Mouse (Mus musculus) stomach, embryonic 15.5 days (tissue): Measurements from ENCODE around the gene Adgrb2. TPM values are rescaled to one million over a fixed set of nuclear protein-coding genes. Genes with fewer than 3 reads are reported as not detected.

Experiments
- ATAC-seq: fragments of 200-750 bp; cut with Nextera tagmentation; 2 replicates; pipeline ENCODE4 v1.8.0; 2017; ENCODE audit warnings: low read depth, moderate number of reproducible peaks, moderate TSS enrichment; ENCODE audit not compliant: insufficient read depth, low FRiP score
- H3K27ac ChIP-seq: fragments of 300-500 bp; sonication (generic); 2 replicates; pipeline ENCODE4 v1.5.1; 2015; ENCODE audit warnings: mild to moderate bottlenecking, inconsistent platforms
- H3K27me3 ChIP-seq: fragments of 300-500 bp; sonication (generic); replicated peaks from 2 replicates; pipeline ENCODE4 v1.6.1; 2015; ENCODE audit warnings: inconsistent platforms
- H3K36me3 ChIP-seq: fragments of 300-500 bp; sonication (generic); 2 replicates; pipeline ENCODE4 v1.6.1; 2015; ENCODE audit warnings: inconsistent platforms
- H3K4me1 ChIP-seq: fragments of 300-500 bp; sonication (generic); 2 replicates; pipeline ENCODE4 v1.6.1; 2015; ENCODE audit warnings: inconsistent platforms
- H3K4me2 ChIP-seq: fragments of 300-500 bp; sonication (generic); 2 replicates; pipeline ENCODE4 v1.6.1; 2015; ENCODE audit warnings: mild to moderate bottlenecking, inconsistent platforms
- H3K4me3 ChIP-seq: fragments of 300-500 bp; sonication (generic); replicated peaks from 2 replicates; pipeline ENCODE4 v1.5.1; 2015; ENCODE audit warnings: inconsistent platforms
- H3K9ac ChIP-seq: fragments of 300-500 bp; sonication (generic); 2 replicates; pipeline ENCODE4 v1.6.1; 2015; ENCODE audit warnings: inconsistent platforms
- H3K9me3 ChIP-seq: fragments of 300-500 bp; sonication (generic); 2 replicates; pipeline ENCODE4 v1.6.1; 2016; ENCODE audit warnings: inconsistent platforms
- WGBS: fragments of 180-500 bp; shearing (Covaris S2); methylation state at CpG from one replicate; pipeline ENCODE4 v1.1.7; 2015; 5-methylcytosine and 5-hydroxymethylcytosine counted together
- polyA plus RNA-seq: library from polyadenylated mRNA; unstranded; fragments of >200 nt; fragmentation: Nextera tagmentation; extraction: Ambion mirVana; gene quantifications from 2 replicates; pipeline ENCODE4 v1.2.1, GENCODE M21; 2015

The Adgrb2 gene
- polyA plus RNA-seq, 1 experiment from 2014 or later, result 2.8 TPM

- H3K9me3 ChIP-seq, result no peaks in the 10 kb centered on the region
- 84% methylated on average over 4 of the region's 4 CpGs for WGBS
- no peaks in the 10 kb centered on the region for H3K36me3 ChIP-seq
- no peak for ATAC-seq
- no peak overlapping the region for H3K9ac ChIP-seq
- peaks cover 7% of the 10 kb centered on the region for H3K4me1 ChIP-seq
- H3K27me3 ChIP-seq, result peaks cover 23% of the 10 kb centered on the region
- H3K27ac ChIP-seq, result no peak overlapping the region
- no peak overlapping the region for H3K4me2 ChIP-seq
- no peak overlapping the region for H3K4me3 ChIP-seq
These were observed 26.1 kb downstream of the Adgrb2 start for GRCm38 (mm10) chr4:130010723-130011122.

- Histone ChIP-seq H3K4me3 (no peak overlapping the region), H3K36me3 (no peaks in the 10 kb centered on the region), H3K9me3 (no peaks in the 10 kb centered on the region), H3K4me1 (0 out of 2 replicates have a peak, but pooled peaks cover 4% of the 10 kb centered on the region), H3K4me2 (no peak overlapping the region), H3K9ac (no peak overlapping the region), H3K27me3 (peaks cover 11% of the 10 kb centered on the region; the same call in 1 of the 2 replicates), H3K27ac (no peak overlapping the region)
- no peak for ATAC-seq
- WGBS, result 72% methylated on average over 6 of the region's 6 CpGs
These were observed 27.6 kb downstream of the Adgrb2 start for GRCm38 (mm10) chr4:130012234-130012633.

- 61% methylated on average over 10 of the region's 10 CpGs for WGBS
- Histone ChIP-seq H3K27ac (no peak overlapping the region), H3K9ac (no peak overlapping the region), H3K4me1 (0 out of 2 replicates have a peak, but pooled peaks cover 4% of the 10 kb centered on the region), H3K9me3 (no peaks in the 10 kb centered on the region), H3K4me2 (no peak overlapping the region), H3K36me3 (no peaks in the 10 kb centered on the region), H3K27me3 (0 out of 2 replicates have a peak, but pooled peaks cover 5% of the 10 kb centered on the region), H3K4me3 (no peak overlapping the region)
- no peak for ATAC-seq
These were observed 28.4 kb downstream of the Adgrb2 start for GRCm38 (mm10) chr4:130013111-130013510.

GRCm38 (mm10) chr4:130016010-130016409 lies 31.3 kb downstream of the Adgrb2 start:
- no peaks in the 10 kb centered on the region for H3K27me3 ChIP-seq
- no peak for ATAC-seq
- 0 out of 2 replicates have a peak, but pooled peaks cover 4% of the 10 kb centered on the region for H3K4me1 ChIP-seq
- H3K4me2 ChIP-seq, result no peak overlapping the region
- no peaks in the 10 kb centered on the region for H3K36me3 ChIP-seq
- no peaks in the 10 kb centered on the region for H3K9me3 ChIP-seq
- H3K27ac ChIP-seq, result no peak overlapping the region
- WGBS, result 70% methylated on average over 4 of the region's 4 CpGs
- H3K9ac ChIP-seq, result no peak overlapping the region
- no peak overlapping the region for H3K4me3 ChIP-seq

- H3K9ac ChIP-seq, result no peak overlapping the region
- H3K36me3 ChIP-seq, result no peaks in the 10 kb centered on the region
- WGBS, result 66% methylated on average over 18 of the region's 18 CpGs
- H3K27ac ChIP-seq, result no peak overlapping the region
- H3K9me3 ChIP-seq, result no peaks in the 10 kb centered on the region
- no peak for ATAC-seq
- H3K4me3 ChIP-seq, result no peak overlapping the region
- H3K27me3 ChIP-seq, result no peaks in the 10 kb centered on the region
- 0 out of 2 replicates have a peak, but pooled peaks cover 4% of the 10 kb centered on the region for H3K4me1 ChIP-seq
- no peak overlapping the region for H3K4me2 ChIP-seq
These were observed 32.5 kb downstream of the Adgrb2 start for GRCm38 (mm10) chr4:130017036-130017674.

- no peak overlapping the region for H3K27ac ChIP-seq
- H3K9ac ChIP-seq, result no peak overlapping the region
- no peaks in the 10 kb centered on the region for H3K4me1 ChIP-seq
- no peaks in the 10 kb centered on the region for H3K27me3 ChIP-seq
- H3K9me3 ChIP-seq, result no peaks in the 10 kb centered on the region
- H3K36me3 ChIP-seq, result no peaks in the 10 kb centered on the region
- H3K4me3 ChIP-seq, result no peak overlapping the region
- WGBS, result 79% methylated on average over 8 of the region's 8 CpGs
- no peak for ATAC-seq
- H3K4me2 ChIP-seq, result no peak overlapping the region
These were observed 38.3 kb downstream of the Adgrb2 start for GRCm38 (mm10) chr4:130022952-130023351.

GRCm38 (mm10) chr4:130023511-130024231 lies 39.0 kb downstream of the Adgrb2 start:
- Histone ChIP-seq H3K4me2 (no peak overlapping the region), H3K4me3 (no peak overlapping the region), H3K9me3 (no peaks in the 10 kb centered on the region), H3K9ac (no peak overlapping the region), H3K36me3 (no peaks in the 10 kb centered on the region), H3K27ac (no peak overlapping the region), H3K27me3 (no peaks in the 10 kb centered on the region), H3K4me1 (no peaks in the 10 kb centered on the region)
- no peak for ATAC-seq
- 71% methylated on average over 10 of the region's 10 CpGs for WGBS

- H3K4me2 ChIP-seq, result no peak overlapping the region
- H3K36me3 ChIP-seq, result no peaks in the 10 kb centered on the region
- H3K9me3 ChIP-seq, result no peaks in the 10 kb centered on the region
- no peak for ATAC-seq
- H3K27ac ChIP-seq, result no peak overlapping the region
- H3K9ac ChIP-seq, result no peak overlapping the region
- H3K4me1 ChIP-seq, result no peaks in the 10 kb centered on the region
- WGBS, result 43% methylated on average over 8 of the region's 8 CpGs
- no peak overlapping the region for H3K4me3 ChIP-seq
- H3K27me3 ChIP-seq, result no peaks in the 10 kb centered on the region
These were observed 40.9 kb downstream of the Adgrb2 start for GRCm38 (mm10) chr4:130025544-130025943.

- 69% methylated on average over 2 of the region's 2 CpGs for WGBS
- no peak for ATAC-seq
- no peak overlapping the region for H3K27ac ChIP-seq
- H3K27me3 ChIP-seq, result 0 out of 2 replicates have a peak, but pooled peaks cover 5% of the 10 kb centered on the region
- H3K4me1 ChIP-seq, result peaks cover under 1% of the 10 kb centered on the region
- no peaks in the 10 kb centered on the region for H3K36me3 ChIP-seq
- H3K4me2 ChIP-seq, result no peak overlapping the region
- H3K9me3 ChIP-seq, result no peaks in the 10 kb centered on the region
- H3K9ac ChIP-seq, result no peak overlapping the region
- no peak overlapping the region for H3K4me3 ChIP-seq
These were observed 46.5 kb downstream of the Adgrb2 start for GRCm38 (mm10) chr4:130031146-130031545.

- Histone ChIP-seq H3K27ac (no peak overlapping the region), H3K4me3 (no peak overlapping the region), H3K9ac (no peak overlapping the region), H3K4me1 (peaks cover 15% of the 10 kb centered on the region), H3K27me3 (0 out of 2 replicates have a peak, but pooled peaks cover 5% of the 10 kb centered on the region), H3K36me3 (no peaks in the 10 kb centered on the region), H3K9me3 (no peaks in the 10 kb centered on the region), H3K4me2 (no peak overlapping the region)
- no peak for ATAC-seq
- 58% methylated on average over 7 of the region's 7 CpGs for WGBS
These were observed 48.8 kb downstream of the Adgrb2 start for GRCm38 (mm10) chr4:130033496-130033895.

- Histone ChIP-seq H3K9ac (no peak overlapping the region), H3K4me2 (peak overlapping the region; percentile 36), H3K4me1 (peaks cover 15% of the 10 kb centered on the region), H3K27ac (peak overlapping the region; percentile 89), H3K4me3 (no peak overlapping the region), H3K36me3 (no peaks in the 10 kb centered on the region), H3K9me3 (no peaks in the 10 kb centered on the region), H3K27me3 (0 out of 2 replicates have a peak, but pooled peaks cover 5% of the 10 kb centered on the region)
- 1% methylated on average over 8 of the region's 8 CpGs for WGBS
- peak; percentile 32; the same call in 1 of the 2 replicates for ATAC-seq
These were observed 51.4 kb downstream of the Adgrb2 start for GRCm38 (mm10) chr4:130036112-130036511.
